Mouse (Mus musculus) brain, embryonic 14.5 days (tissue): ENCODE data around the gene Hps4.

ENCODE experiments used
- CTCF ChIP-seq: fragments of 200-500 bp; IDR thresholded peaks from 2 replicates; pipeline ENCODE4 v1.5.1; 2012; ENCODE audit warnings: inconsistent platforms, mild to moderate bottlenecking, moderate library complexity, borderline replicate concordance; ENCODE audit not compliant: insufficient read depth, insufficient read length; ENCODE audit errors: extremely low read depth
- POLR2A ChIP-seq: fragments of 200-500 bp; IDR thresholded peaks from 2 replicates; pipeline ENCODE4 v1.6.1; 2012; ENCODE audit warnings: mild to moderate bottlenecking, inconsistent platforms, borderline replicate concordance; ENCODE audit not compliant: poor library complexity, insufficient read depth, insufficient read length, severe bottlenecking; ENCODE audit errors: extremely low read depth

DNA sequence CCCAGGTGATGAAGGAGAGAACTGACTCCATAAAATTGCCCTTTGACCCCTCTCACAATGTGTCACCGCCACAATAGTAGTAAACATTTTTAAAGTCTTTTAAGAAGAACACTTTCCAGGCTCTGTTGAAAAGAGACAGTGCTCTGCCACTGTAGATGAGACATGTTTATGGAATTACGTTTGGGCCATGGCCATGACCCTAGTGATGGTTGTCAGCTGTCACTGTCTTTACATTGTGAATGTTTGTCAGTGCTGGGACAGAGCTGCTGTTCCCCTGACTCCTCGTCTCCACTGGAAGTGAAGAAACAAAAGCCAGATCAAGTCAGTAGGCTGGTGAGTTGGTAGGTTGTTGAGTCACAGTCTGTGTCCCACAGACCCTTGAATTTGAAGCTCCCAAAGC lies 59.6 kb downstream of the Hps4 start:
- TF ChIP-seq CTCF (no peak), POLR2A (no peak)
